Mouse (Mus musculus): ENCODE measurements around the gene Nr5a2. TPM values are rescaled to one million over a fixed set of nuclear protein-coding genes. Genes with fewer than 3 reads are reported as not detected.

Gene Nr5a2
- total and polyA plus RNA-seq, 2 experiments from 2014 or later = 0.43 to 2.6 TPM

GRCm38 (mm10) chr1:136951946-136952531 is 8.2 kb downstream of the Nr5a2 start:
- H3K27me3 ChIP-seq (ENCODE audit: insufficient read depth, low read length) = peaks cover 75% of the 10 kb centered on the region
- WGBS = 4% methylated on average over 18 of the region's 21 CpGs
- H3K27ac ChIP-seq (ENCODE audit: low read depth, low read length) = no peak overlapping the region

GRCm38 (mm10) chr1:136951155-136951650 is 9.0 kb downstream of the Nr5a2 start:
- Histone ChIP-seq H3K4me1 (ENCODE audit: insufficient read depth, low read length) (peaks cover 9% of the 10 kb centered on the region; the same call in 1 of the 2 replicates), H3K27ac (ENCODE audit: low read depth, low read length) (no peak overlapping the region), H3K36me3 (ENCODE audit: insufficient read depth, low read length) (no peaks in the 10 kb centered on the region), H3K27me3 (ENCODE audit: insufficient read depth, low read length) (peaks cover 84% of the 10 kb centered on the region), H3K4me3 (ENCODE audit: low read depth, low read length) (no peak overlapping the region), H3K9ac (replicated peaks; ENCODE audit: low read length, poor library complexity, severe bottlenecking) (no peak overlapping the region), H3K4me2 (ENCODE audit: low read depth, low read length, poor library complexity, severe bottlenecking) (no peak overlapping the region), H3K9me3 (ENCODE audit: low read length) (0 out of 2 replicates have a peak, but pooled peaks cover 3% of the 10 kb centered on the region)
- DNase-seq (ENCODE audit: low spot score) (no peak), ATAC-seq (ENCODE audit: low FRiP score) (no peak)
- no peak for TF ChIP-seq CTCF (IDR thresholded peaks at IDR 0.05)
- 36% methylated on average over 3 of the region's 3 CpGs for WGBS

More at GRCm38 (mm10) chr1:136951946-136952531, 8.2 kb downstream of the Nr5a2 start:
- Histone ChIP-seq H3K9ac (replicated peaks; ENCODE audit: low read length, poor library complexity, severe bottlenecking) (no peak overlapping the region), H3K36me3 (ENCODE audit: insufficient read depth, low read length) (no peaks in the 10 kb centered on the region), H3K4me2 (ENCODE audit: low read depth, low read length, poor library complexity, severe bottlenecking) (peak overlapping the region; percentile 41; the same call in 1 of the 2 replicates), H3K4me3 (ENCODE audit: low read depth, low read length) (no peak overlapping the region), H3K4me1 (ENCODE audit: insufficient read depth, low read length) (peaks cover 9% of the 10 kb centered on the region; the same call in 1 of the 2 replicates), H3K9me3 (ENCODE audit: low read length) (0 out of 2 replicates have a peak, but pooled peaks cover 3% of the 10 kb centered on the region)
- DNase-seq (ENCODE audit: low spot score) = no peak
- TF ChIP-seq CTCF (IDR thresholded peaks at IDR 0.05) = no peak
- ATAC-seq (ENCODE audit: low FRiP score) = no peak

- no peak for DNase-seq (ENCODE audit: low spot score)
- ATAC-seq (ENCODE audit: low FRiP score) = no peak
- WGBS = 3% methylated on average over 12 of the region's 12 CpGs
- Histone ChIP-seq H3K27ac (ENCODE audit: low read depth, low read length) (no peak overlapping the region), H3K36me3 (ENCODE audit: insufficient read depth, low read length) (no peaks in the 10 kb centered on the region), H3K9ac (replicated peaks; ENCODE audit: low read length, poor library complexity, severe bottlenecking) (peak overlapping the region; percentile 19; the same call in 1 of the 2 replicates), H3K4me1 (ENCODE audit: insufficient read depth, low read length) (peaks cover 9% of the 10 kb centered on the region; the same call in 1 of the 2 replicates), H3K9me3 (ENCODE audit: low read length) (0 out of 2 replicates have a peak, but pooled peaks cover 3% of the 10 kb centered on the region), H3K4me3 (ENCODE audit: low read depth, low read length) (peak overlapping the region; percentile 41), H3K27me3 (ENCODE audit: insufficient read depth, low read length) (peaks cover 90% of the 10 kb centered on the region), H3K4me2 (ENCODE audit: low read depth, low read length, poor library complexity, severe bottlenecking) (peak overlapping the region; percentile 85)
- no peak for TF ChIP-seq CTCF (IDR thresholded peaks at IDR 0.05)
Observed at GRCm38 (mm10) chr1:136949323-136949741, 10.9 kb downstream of the Nr5a2 start.

GRCm38 (mm10) chr1:136948511-136949275 is 11.6 kb downstream of the Nr5a2 start:
- ATAC-seq (ENCODE audit: low FRiP score) (peak; percentile 53; the same call in 1 of the 2 replicates), DNase-seq (ENCODE audit: low spot score) (peak; percentile 42)
- no peaks in the 10 kb centered on the region for H3K36me3 ChIP-seq (ENCODE audit: insufficient read depth, low read length)
- peak; percentile 14; the same call in 1 of the 2 replicates for TF ChIP-seq CTCF (IDR thresholded peaks at IDR 0.05)
- H3K4me3 ChIP-seq (ENCODE audit: low read depth, low read length) = peak overlapping the region; percentile 41
- no peak overlapping the region for H3K27ac ChIP-seq (ENCODE audit: low read depth, low read length)
- WGBS = under 1% methylated on average over 60 of the region's 61 CpGs
- peak overlapping the region; percentile 19; the same call in 1 of the 2 replicates for H3K9ac ChIP-seq (replicated peaks; ENCODE audit: low read length, poor library complexity, severe bottlenecking)
- H3K4me1 ChIP-seq (ENCODE audit: insufficient read depth, low read length) = peaks cover 9% of the 10 kb centered on the region; the same call in 1 of the 2 replicates
- 0 out of 2 replicates have a peak, but pooled peaks cover 3% of the 10 kb centered on the region for H3K9me3 ChIP-seq (ENCODE audit: low read length)
- H3K4me2 ChIP-seq (ENCODE audit: low read depth, low read length, poor library complexity, severe bottlenecking) = peak overlapping the region; percentile 85
- peaks cover 88% of the 10 kb centered on the region for H3K27me3 ChIP-seq (ENCODE audit: insufficient read depth, low read length)

GRCm38 (mm10) chr1:136948127-136948422 is 12.2 kb downstream of the Nr5a2 start:
- Histone ChIP-seq H3K9ac (replicated peaks; ENCODE audit: low read length, poor library complexity, severe bottlenecking) (no peak overlapping the region), H3K4me2 (ENCODE audit: low read depth, low read length, poor library complexity, severe bottlenecking) (peak overlapping the region; percentile 85)
- no peak for TF ChIP-seq CTCF (IDR thresholded peaks at IDR 0.05)

More at GRCm38 (mm10) chr1:136948127-136948422, 12.2 kb downstream of the Nr5a2 start:
- no peak for DNase-seq (ENCODE audit: low spot score)
- no peaks in the 10 kb centered on the region for H3K36me3 ChIP-seq (ENCODE audit: insufficient read depth, low read length)
- H3K4me3 ChIP-seq (ENCODE audit: low read depth, low read length) = peak overlapping the region; percentile 41
- 0 out of 2 replicates have a peak, but pooled peaks cover 3% of the 10 kb centered on the region for H3K9me3 ChIP-seq (ENCODE audit: low read length)
- peaks cover 89% of the 10 kb centered on the region for H3K27me3 ChIP-seq (ENCODE audit: insufficient read depth, low read length)
- no peak for ATAC-seq (ENCODE audit: low FRiP score)
- H3K27ac ChIP-seq (ENCODE audit: low read depth, low read length) = no peak overlapping the region
- peaks cover 9% of the 10 kb centered on the region; the same call in 1 of the 2 replicates for H3K4me1 ChIP-seq (ENCODE audit: insufficient read depth, low read length)
- WGBS = 2% methylated on average over 7 of the region's 7 CpGs
